Mouse (Mus musculus) urinary bladder, postnatal 36 days (tissue): ENCODE results near the gene Sema5b.

Experiments
- DNase-seq, 2 experiments: peaks; one replicate each; pipeline ENCODE4 v3.0.0; 2022; ENCODE audit warnings: low spot score in 2 of 2, mixed read lengths in 1 of 2

The Sema5b gene

GRCm38 (mm10) chr16:35630470-35631183 lies 89.7 kb downstream of the Sema5b start:
- DNase-seq, result peak; percentile 9 to 50

GRCm38 (mm10) chr16:35633058-35633457 lies 92.1 kb downstream of the Sema5b start:
- DNase-seq, result no peak

GRCm38 (mm10) chr16:35634971-35635370 lies 94.0 kb downstream of the Sema5b start:
- no peak for DNase-seq

- no peak for DNase-seq
These were observed 98.6 kb downstream of the Sema5b start for GRCm38 (mm10) chr16:35639505-35639904.

GRCm38 (mm10) chr16:35648862-35649261 lies 107.9 kb downstream of the Sema5b start:
- DNase-seq, result no peak

- DNase-seq, result peak in 1 of 2 experiments; percentile 27
These were observed 111.3 kb downstream of the Sema5b start for GRCm38 (mm10) chr16:35652206-35652605.

- DNase-seq, result no peak
These were observed 111.8 kb downstream of the Sema5b start for GRCm38 (mm10) chr16:35652706-35653105.

GRCm38 (mm10) chr16:35653951-35654350 lies 113.0 kb downstream of the Sema5b start:
- DNase-seq, result no peak

- no peak for DNase-seq
These were observed 119.3 kb downstream of the Sema5b start for GRCm38 (mm10) chr16:35660222-35660621.

- DNase-seq, result no peak
These were observed 123.0 kb downstream of the Sema5b start for GRCm38 (mm10) chr16:35663831-35664414.

- DNase-seq, result no peak
These were observed 123.9 kb downstream of the Sema5b start for GRCm38 (mm10) chr16:35664847-35665246.

- no peak for DNase-seq
These were observed 136.7 kb downstream of the Sema5b start for GRCm38 (mm10) chr16:35677511-35678113.

GRCm38 (mm10) chr16:35678476-35678875 lies 137.5 kb downstream of the Sema5b start:
- no peak for DNase-seq

- no peak for DNase-seq
These were observed 140.6 kb downstream of the Sema5b start for GRCm38 (mm10) chr16:35681327-35682108.

- DNase-seq, result no peak
These were observed 144.1 kb downstream of the Sema5b start for GRCm38 (mm10) chr16:35685027-35685426.

- DNase-seq, result no peak
These were observed 145.5 kb downstream of the Sema5b start for GRCm38 (mm10) chr16:35686491-35686890.

GRCm38 (mm10) chr16:35691606-35692005 lies 150.7 kb downstream of the Sema5b start:
- DNase-seq, result peak in 1 of 2 experiments; percentile 6

- DNase-seq, result no peak
These were observed 153.4 kb downstream of the Sema5b start for GRCm38 (mm10) chr16:35694250-35694846.

- DNase-seq, result no peak
These were observed 155.2 kb downstream of the Sema5b start for GRCm38 (mm10) chr16:35696103-35696502.

- no peak for DNase-seq
These were observed 160.9 kb downstream of the Sema5b start for GRCm38 (mm10) chr16:35701823-35702222.

- DNase-seq, result no peak
These were observed 163.1 kb downstream of the Sema5b start for GRCm38 (mm10) chr16:35703763-35704679.
